Mouse (Mus musculus): ENCODE results near the gene Tanc1.

Tanc1 gene

DNA sequence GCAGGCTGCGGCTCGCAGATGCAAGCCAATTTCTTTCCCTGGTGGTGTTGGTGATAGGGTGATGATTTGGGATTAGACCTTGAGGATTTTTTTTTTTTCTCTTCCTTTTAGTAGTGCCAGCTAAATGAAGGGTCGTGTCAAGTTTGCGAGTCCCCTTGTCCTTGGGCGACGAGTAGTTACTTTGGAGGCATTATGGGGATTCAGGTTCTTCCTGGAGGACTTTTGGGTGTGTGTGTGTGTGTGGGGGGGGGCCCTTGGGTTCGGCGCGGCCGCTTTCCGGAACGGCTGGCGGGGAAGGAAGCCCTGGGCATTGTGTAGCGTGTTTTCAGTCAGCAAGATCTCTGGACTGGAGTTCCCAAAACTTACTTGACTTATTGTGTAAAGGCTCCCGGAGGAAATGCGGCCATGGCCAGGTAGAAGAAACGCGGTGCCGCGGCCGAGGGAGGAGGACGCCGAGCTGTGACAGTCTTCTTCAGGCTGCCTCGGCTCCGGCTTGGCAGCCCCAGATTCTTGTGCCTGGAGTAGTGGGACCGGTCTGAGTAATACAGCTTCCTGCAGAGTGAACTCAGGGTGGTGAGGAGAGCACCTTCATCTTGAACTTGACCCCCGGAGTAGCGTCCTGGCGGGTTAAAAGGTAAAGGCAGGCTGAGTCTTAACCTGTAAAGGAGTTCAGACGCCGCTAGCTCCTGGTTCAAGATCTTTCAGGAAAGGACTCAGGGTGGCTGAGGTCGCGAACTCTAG, 1.1 kb downstream of the Tanc1 start:
- no peak for DNase-seq (ENCODE audit: low spot score)

DNA sequence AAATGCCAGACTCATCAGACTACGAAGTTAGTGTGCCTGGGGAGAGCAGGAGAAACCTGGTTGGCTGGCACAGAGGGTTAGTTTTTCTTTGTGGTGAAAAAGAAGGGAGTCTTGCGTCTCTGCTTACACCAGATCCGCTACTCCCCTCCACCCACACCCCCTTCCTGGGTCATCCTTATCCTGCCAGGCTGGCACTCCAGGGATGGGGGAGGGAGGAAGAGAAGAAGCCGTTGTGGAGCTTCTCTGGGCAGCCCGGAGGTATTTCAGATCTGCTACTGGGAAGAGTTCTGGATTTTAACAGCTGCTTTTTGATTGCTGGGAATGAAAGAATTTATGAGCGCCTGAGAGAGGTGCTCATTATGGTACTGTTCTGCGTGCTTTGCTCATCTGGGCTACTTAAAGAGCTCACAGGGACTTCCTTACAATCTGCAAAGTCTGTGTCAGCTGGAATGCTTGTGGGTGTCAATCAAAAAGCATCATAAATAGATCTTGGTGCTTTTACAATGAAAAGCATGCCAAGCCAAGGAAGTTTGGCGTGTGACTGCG, 1.7 kb downstream of the Tanc1 start:
- DNase-seq (ENCODE audit: low spot score) = no peak

DNA sequence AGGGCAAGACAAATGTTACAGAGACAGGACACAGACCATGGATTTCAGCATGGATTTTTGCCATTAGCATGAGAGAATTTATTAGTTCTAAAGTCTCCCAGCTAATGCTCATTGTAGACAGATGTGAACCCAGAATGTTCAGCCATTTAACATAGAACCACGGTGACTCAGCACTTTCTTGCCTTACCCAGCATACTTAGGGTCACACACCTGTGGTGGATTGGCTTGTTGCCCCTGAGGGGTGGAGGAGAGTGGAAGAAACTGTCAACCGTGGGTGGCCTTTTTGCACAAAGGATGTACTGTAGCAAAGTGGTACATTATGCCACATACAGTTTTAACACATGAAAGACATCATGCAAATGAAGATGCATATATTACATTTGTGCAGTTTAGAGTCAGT, 5.0 kb downstream of the Tanc1 start:
- no peak for DNase-seq (ENCODE audit: low spot score)

DNA sequence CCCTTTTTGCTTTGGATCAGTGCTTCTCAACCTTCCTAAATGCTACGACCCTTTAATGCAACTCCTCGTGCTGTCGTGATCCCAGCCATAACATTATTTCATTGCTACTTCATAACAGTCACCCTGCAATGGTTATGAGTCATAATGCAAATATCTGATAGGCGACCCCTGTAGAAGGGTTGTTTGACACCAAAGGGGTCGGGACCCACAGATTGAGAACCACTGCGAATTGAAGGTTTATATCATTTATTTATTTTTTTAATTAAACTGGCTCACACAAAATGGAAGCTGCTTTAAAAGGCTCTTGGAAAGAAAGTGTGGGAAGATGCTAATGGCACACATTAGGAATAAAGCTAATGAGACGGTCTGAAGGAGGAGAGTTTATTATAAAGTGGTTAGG, 7.2 kb downstream of the Tanc1 start:
- DNase-seq (ENCODE audit: low spot score) = no peak

DNA sequence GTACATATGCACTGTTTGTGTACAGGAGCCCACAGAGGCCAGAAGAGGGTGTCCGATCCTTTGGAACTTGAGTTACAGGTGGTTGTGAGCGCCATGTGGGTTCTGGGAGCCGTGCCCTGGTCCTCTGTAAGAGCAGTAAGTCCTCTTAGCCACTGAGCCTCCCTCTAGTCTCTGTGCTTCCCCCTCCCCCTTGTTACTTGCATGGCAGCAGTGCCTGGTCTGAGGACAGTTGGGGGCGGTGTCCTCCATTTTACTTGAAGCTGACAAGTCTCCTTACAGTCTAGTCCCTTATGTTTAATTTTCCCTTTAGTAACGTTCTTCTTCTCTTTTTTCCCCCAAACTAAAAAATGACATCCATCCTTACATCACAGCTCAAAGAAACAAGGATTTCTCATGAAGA, 8.8 kb downstream of the Tanc1 start:
- DNase-seq (ENCODE audit: low spot score) = no peak

GRCm38 (mm10) chr2:59622514-59623139, 10.8 kb downstream of the Tanc1 start:
- DNase-seq (ENCODE audit: low spot score) = no peak

DNA sequence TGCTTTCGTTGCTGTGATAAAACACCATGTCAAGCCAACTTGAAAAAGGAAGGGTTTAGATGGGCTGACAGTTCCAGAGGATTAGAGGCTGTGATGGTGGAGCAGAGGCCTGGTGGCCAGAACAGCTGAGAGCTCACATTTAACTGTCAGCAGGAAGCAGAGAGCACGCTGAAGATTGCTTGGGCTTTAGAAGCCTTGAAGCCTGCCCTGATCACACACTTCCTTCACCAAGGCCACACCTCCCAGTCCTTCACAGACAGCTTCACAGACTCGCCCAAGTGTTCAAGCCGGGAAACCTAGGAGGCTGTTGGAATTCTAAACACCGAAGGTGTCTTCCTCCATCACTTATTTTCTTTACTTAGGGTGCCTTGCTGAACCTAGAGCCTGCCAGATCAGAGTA, 12.0 kb downstream of the Tanc1 start:
- no peak for DNase-seq (ENCODE audit: low spot score)

GRCm38 (mm10) chr2:59625416-59625815, 13.6 kb downstream of the Tanc1 start:
- DNase-seq (ENCODE audit: low spot score) = no peak

DNA sequence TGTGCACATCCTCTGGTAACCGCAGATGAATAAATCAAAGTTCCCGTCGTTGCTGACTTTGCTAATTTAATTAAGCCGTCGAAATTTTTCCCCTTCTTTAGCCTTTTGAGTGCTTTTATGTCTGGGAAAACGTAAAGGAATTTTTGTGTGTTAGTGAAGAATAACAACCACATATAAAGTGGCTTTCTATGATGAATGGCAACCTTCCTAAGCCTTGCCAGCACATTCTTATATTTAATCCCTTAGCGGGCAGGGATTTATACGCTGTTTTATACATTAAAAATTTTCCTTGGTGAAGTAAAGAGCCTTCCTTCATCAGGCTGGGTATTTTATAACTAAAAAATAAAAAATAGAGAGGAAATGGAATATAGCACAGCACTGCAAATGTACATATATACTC, 14.1 kb downstream of the Tanc1 start:
- DNase-seq (ENCODE audit: low spot score) = no peak

GRCm38 (mm10) chr2:59626422-59626821, 14.6 kb downstream of the Tanc1 start:
- DNase-seq (ENCODE audit: low spot score) = no peak

- no peak for DNase-seq (ENCODE audit: low spot score)
Measured at GRCm38 (mm10) chr2:59627502-59627901, 15.7 kb downstream of the Tanc1 start.

DNA sequence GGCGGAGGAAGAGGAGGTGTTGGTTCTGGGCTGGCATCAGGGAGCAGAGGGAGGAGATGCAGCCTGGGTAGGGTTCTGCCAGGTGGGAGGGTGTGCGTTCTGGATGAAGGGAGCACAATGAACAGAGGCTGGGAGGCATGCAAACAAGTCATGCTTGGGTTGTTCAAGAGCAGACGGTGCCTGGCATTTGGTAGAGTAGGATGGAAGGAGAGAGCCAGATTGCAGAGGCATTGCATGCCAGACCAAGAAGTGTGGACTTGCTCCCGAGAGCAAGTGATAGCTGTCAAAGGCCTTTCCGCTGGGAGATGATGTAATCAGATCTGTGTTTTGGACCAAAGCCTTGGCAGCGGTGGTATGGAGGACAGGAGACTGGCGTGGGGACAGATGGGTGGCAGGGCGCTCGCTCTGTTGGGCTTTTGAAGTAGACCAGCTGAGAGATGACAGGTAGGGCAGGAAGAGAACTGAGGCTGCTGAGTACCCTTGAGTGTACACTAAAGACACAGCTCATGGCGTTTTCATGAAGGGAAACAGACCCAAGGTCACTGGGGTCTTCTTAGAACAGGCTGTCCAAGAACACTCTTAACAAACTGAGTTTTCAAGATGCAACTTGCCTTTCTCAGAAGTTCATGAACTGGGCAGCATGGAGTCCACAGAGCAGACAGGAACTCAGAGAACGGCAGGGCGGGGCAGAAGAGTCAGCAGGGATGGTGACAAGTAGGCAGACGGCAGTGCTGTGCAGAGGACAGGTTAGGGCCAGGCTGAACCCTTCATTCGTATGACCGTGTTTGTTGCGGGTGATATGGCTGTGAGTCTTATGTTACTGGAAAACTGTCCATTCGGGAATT, 16.4 kb downstream of the Tanc1 start:
- DNase-seq (ENCODE audit: low spot score) = peak; percentile 73

DNA sequence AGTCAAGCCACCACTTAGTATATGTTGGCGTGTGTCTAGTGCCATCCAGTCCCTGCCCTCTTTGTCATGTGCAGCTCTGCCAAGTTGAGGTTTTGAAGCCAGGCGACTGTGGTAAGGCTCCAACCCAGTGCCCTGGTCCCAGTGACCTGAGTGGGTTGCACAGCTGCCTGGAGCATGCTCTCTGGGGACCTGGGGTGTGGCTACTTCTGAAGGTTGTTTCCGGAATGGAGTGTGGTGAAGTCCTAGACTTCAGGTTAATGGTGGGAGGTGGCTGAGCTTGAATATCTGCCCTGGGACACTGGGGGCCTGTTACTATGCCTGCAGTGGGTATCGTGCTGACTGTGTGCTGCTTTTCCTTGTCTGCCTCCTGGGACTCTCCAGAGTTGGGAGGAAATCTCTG, 18.0 kb downstream of the Tanc1 start:
- DNase-seq (ENCODE audit: low spot score) = no peak

- no peak for DNase-seq (ENCODE audit: low spot score)
Measured at GRCm38 (mm10) chr2:59631406-59631805, 19.6 kb downstream of the Tanc1 start.

- DNase-seq (ENCODE audit: low spot score) = no peak
Measured at GRCm38 (mm10) chr2:59633761-59634430, 22.1 kb downstream of the Tanc1 start.

- DNase-seq (ENCODE audit: low spot score) = no peak
Measured at GRCm38 (mm10) chr2:59637040-59637785, 25.4 kb downstream of the Tanc1 start.

DNA sequence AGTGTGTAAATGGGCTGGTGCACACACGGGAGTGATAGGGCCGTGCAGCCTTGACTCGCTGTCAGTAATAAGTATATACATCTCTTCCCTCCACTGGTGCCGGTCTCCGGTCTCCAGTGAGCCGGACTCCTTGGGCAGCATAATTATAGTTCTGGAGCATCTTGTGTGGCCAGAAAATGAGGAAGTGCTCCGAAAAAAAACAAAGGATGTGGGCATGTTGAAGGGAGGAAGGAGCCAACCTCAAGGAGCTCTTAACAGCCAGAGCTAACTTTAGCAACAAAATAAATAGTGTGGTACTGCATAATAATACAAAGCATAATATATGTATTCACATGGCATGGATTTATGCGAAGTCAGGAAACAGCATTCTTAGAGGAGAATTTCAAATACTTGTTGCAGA, 30.9 kb downstream of the Tanc1 start:
- no peak for DNase-seq (ENCODE audit: low spot score)

DNA sequence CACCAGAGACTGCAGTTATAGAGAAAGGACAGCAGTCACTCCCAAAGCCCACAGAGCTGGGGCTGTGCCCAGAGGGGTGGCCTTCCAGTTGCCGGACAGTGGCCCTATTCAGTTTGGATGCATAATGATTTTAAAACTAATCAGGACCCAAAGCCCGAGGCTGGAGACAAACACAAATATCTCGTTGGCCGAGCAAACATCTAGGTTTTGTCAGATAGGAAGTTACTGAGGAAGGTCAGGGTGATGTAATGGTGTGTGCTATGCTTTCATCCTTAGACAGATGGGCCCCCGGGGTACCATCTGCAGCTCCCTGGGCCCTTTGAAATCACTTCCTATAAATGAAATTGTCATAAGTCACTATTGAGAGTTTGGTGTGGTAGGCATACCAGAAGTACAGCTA, 33.0 kb downstream of the Tanc1 start:
- DNase-seq (ENCODE audit: low spot score) = peak; percentile 70

- peak; percentile 71 for DNase-seq (ENCODE audit: low spot score)
Measured at GRCm38 (mm10) chr2:59645515-59645914, 33.7 kb downstream of the Tanc1 start.

DNA sequence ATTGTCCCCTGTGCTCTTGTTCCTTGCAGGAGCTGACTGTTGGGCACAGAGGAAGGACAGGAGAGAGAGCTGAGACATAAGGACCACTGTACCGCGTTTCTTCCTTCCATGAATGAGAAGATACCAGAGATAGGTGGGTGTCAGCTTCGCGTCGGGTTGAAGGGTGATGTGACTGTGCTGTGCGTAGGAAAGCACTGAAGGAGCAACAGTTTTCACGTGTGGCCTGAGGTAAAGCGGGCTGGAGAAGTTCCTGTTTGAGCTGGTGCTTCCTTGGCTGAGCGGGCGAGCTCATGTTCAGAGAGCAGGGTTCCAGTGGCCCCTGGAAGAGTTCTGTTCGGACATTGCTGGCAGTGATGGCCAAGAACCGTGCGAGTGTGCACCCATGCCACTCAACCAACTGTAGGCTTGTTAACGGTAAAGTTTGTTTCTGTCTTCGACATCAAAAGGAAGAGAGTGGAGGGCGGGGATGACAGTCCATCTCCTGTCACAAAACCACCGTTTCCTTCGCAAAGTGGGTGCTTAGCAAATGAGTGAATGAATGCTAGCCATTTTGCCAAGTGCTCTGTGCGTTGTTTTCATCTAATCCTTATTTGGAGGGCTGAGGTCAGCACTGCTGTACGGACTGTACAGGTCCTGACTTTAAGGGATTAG, 35.0 kb downstream of the Tanc1 start:
- no peak for DNase-seq (ENCODE audit: low spot score)

- no peak for DNase-seq (ENCODE audit: low spot score)
Measured at GRCm38 (mm10) chr2:59648444-59648843, 36.6 kb downstream of the Tanc1 start.
